Mouse (Mus musculus): ENCODE data around the gene Adamts2. TPM values are rescaled to one million over a fixed set of nuclear protein-coding genes. Genes with fewer than 3 reads are reported as not detected.

Gene Adamts2
- polyA plus RNA-seq, 1 experiment = 10.6 TPM

- no peak overlapping the region for H3K27ac ChIP-seq (ENCODE audit: insufficient read depth, low read length)
- no peaks in the 10 kb centered on the region for H3K4me1 ChIP-seq (ENCODE audit: control insufficient read depth, insufficient read depth, low read length)
- H3K4me3 ChIP-seq (ENCODE audit: insufficient read depth, low read length) = no peak overlapping the region
- no peak for TF ChIP-seq CTCF (IDR thresholded peaks at IDR 0.05; ENCODE audit: extremely low read depth, insufficient read depth, low read length)
Observed at GRCm38 (mm10) chr11:50638197-50638867, 36.4 kb downstream of the Adamts2 start.

DNA sequence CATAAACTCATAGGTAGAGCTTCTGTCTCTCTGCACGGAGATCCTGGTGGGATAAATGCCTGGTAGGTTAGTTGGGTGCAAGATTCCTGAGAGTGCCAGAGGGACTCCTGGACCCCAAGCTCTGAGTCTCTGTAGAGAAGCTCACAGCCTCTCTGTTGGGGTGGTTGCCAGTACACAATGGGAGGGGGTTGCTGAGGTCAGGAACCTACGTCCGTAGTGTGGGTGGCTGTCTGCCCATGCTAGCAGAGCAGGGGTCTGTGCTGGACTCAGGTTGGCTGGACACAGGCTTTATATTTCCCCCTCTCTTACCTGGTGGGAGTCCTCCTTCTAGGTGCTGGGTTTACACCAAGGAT is 37.0 kb downstream of the Adamts2 start:
- H3K4me1 ChIP-seq (ENCODE audit: control insufficient read depth, insufficient read depth, low read length) = no peaks in the 10 kb centered on the region
- H3K27ac ChIP-seq (ENCODE audit: insufficient read depth, low read length) = no peak overlapping the region
- H3K4me3 ChIP-seq (ENCODE audit: insufficient read depth, low read length) = no peak overlapping the region
- TF ChIP-seq POLR2A (IDR thresholded peaks at IDR 0.05; ENCODE audit: extremely low read depth, insufficient read depth, low read length) (no peak), CTCF (IDR thresholded peaks at IDR 0.05; ENCODE audit: extremely low read depth, insufficient read depth, low read length) (no peak)

DNA sequence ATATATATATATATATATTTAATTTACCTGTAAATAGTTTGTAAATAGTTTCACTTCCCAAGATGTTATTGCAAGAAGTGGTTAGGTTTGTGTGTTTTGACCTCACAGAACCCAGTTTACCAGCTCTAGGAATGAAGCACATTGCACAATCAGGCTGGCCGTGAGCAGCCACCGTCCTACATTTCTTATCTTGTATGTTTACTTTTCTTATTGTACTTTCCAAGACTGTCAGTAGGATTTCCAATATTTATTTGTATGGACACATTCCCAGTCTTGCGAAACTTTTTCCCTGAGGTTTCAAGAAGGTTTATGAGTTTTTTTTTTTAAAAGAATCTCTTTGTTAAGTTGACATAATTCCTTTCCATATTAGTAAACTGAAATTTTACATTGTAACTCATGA is 40.7 kb downstream of the Adamts2 start:
- Histone ChIP-seq H3K4me1 (ENCODE audit: control insufficient read depth, insufficient read depth, low read length) (no peaks in the 10 kb centered on the region), H3K4me3 (ENCODE audit: insufficient read depth, low read length) (no peak overlapping the region), H3K27ac (ENCODE audit: insufficient read depth, low read length) (no peak overlapping the region)
- TF ChIP-seq CTCF (IDR thresholded peaks at IDR 0.05; ENCODE audit: extremely low read depth, insufficient read depth, low read length) (no peak), POLR2A (IDR thresholded peaks at IDR 0.05; ENCODE audit: extremely low read depth, insufficient read depth, low read length) (no peak)

DNA sequence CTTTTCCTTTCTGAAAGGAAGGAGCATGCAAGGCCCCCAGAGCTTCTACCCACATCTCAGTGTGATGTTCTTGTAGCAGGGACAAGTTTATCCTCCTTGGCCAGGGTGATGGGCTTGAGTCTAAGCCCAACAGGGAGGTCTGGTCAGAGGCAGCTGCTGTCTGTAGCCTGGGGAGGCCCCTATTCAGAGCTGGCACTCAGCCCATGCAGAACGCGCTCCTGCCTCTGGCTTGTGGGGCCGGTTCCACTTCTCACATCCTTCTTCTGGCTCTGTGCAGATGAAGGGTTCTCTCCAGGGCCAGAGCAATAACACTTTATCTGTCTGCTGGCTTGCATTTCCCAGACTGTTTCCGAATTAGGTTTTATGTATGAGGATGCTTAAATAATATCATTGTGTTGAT is 44.3 kb downstream of the Adamts2 start:
- Histone ChIP-seq H3K4me3 (ENCODE audit: insufficient read depth, low read length) (no peak overlapping the region), H3K27ac (ENCODE audit: insufficient read depth, low read length) (no peak overlapping the region), H3K4me1 (ENCODE audit: control insufficient read depth, insufficient read depth, low read length) (no peaks in the 10 kb centered on the region)
- TF ChIP-seq POLR2A (IDR thresholded peaks at IDR 0.05; ENCODE audit: extremely low read depth, insufficient read depth, low read length) (no peak), CTCF (IDR thresholded peaks at IDR 0.05; ENCODE audit: extremely low read depth, insufficient read depth, low read length) (no peak)

GRCm38 (mm10) chr11:50648143-50648807 is 46.4 kb downstream of the Adamts2 start:
- Histone ChIP-seq H3K4me3 (ENCODE audit: insufficient read depth, low read length) (no peak overlapping the region), H3K27ac (ENCODE audit: insufficient read depth, low read length) (no peak overlapping the region), H3K4me1 (ENCODE audit: control insufficient read depth, insufficient read depth, low read length) (no peaks in the 10 kb centered on the region)
- no peak for TF ChIP-seq CTCF (IDR thresholded peaks at IDR 0.05; ENCODE audit: extremely low read depth, insufficient read depth, low read length)
- TF ChIP-seq POLR2A (IDR thresholded peaks at IDR 0.05; ENCODE audit: extremely low read depth, insufficient read depth, low read length) = no peak

- TF ChIP-seq CTCF (IDR thresholded peaks at IDR 0.05; ENCODE audit: extremely low read depth, insufficient read depth, low read length) (no peak), POLR2A (IDR thresholded peaks at IDR 0.05; ENCODE audit: extremely low read depth, insufficient read depth, low read length) (no peak)
- Histone ChIP-seq H3K4me1 (ENCODE audit: control insufficient read depth, insufficient read depth, low read length) (no peaks in the 10 kb centered on the region; the same call in 1 of the 2 replicates), H3K4me3 (ENCODE audit: insufficient read depth, low read length) (no peak overlapping the region), H3K27ac (ENCODE audit: insufficient read depth, low read length) (no peak overlapping the region)
Observed at GRCm38 (mm10) chr11:50650037-50650436, 48.2 kb downstream of the Adamts2 start.

DNA sequence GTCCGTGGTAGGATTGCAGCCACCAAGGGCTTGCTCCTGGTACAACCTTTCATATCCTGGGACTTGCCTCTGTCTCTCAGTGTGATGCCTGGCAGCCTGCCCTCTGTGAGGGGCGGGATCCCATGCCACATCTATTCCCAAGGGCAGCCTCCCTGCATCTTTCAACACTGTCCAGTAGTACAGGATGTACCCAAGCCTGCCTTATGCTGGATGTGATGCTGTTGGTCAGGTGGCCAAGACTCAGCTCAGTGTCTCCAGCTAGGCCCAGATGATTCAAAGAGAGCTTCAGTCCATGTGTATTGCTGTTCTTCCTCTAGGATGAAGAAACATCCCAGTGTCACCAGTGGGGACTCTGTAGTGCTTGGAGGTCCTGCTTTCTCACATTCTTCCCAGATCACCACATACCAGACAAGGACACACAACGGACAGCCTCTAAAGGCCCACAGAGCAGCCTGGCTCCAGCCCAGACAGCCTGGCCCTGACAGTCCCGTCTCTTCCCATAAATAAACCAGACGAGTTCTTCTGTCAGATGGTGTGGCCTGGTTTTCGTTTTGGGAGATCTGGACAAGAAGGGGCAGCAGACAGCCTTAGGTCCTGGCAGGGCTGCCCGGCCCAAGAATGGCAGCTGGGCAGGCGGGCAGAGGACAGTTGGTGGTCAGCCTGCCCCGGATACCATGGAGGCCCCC is 52.0 kb downstream of the Adamts2 start:
- Histone ChIP-seq H3K4me3 (ENCODE audit: insufficient read depth, low read length) (no peak overlapping the region), H3K27ac (ENCODE audit: insufficient read depth, low read length) (no peak overlapping the region), H3K4me1 (ENCODE audit: control insufficient read depth, insufficient read depth, low read length) (no peaks in the 10 kb centered on the region; the same call in 1 of the 2 replicates)
- TF ChIP-seq POLR2A (IDR thresholded peaks at IDR 0.05; ENCODE audit: extremely low read depth, insufficient read depth, low read length) (no peak), CTCF (IDR thresholded peaks at IDR 0.05; ENCODE audit: extremely low read depth, insufficient read depth, low read length) (no peak)

DNA sequence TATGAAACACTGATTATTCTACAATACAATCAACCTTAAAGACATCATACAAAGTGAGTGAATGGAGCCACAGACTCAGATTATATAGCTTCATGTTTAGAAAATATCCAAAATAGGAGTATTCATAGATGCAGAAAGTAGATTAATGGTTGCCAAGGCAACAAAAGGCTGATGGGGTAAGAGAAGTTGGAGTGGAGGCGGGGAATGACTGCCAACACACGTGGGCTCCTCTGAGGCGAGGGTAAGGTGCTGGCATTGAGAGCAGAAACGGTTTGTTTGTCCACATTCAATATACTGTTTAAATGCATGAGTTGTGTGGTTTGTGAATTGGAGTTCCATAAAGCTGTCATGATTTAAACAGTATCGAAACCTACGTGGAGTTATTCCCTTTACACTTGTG is 56.9 kb downstream of the Adamts2 start:
- H3K4me3 ChIP-seq (ENCODE audit: insufficient read depth, low read length) = no peak overlapping the region
- no peak for TF ChIP-seq POLR2A (IDR thresholded peaks at IDR 0.05; ENCODE audit: extremely low read depth, insufficient read depth, low read length)
- TF ChIP-seq CTCF (IDR thresholded peaks at IDR 0.05; ENCODE audit: extremely low read depth, insufficient read depth, low read length) = no peak
- H3K4me1 ChIP-seq (ENCODE audit: control insufficient read depth, insufficient read depth, low read length) = no peaks in the 10 kb centered on the region; the same call in 1 of the 2 replicates
- no peak overlapping the region for H3K27ac ChIP-seq (ENCODE audit: insufficient read depth, low read length)

GRCm38 (mm10) chr11:50662176-50662575 is 60.3 kb downstream of the Adamts2 start:
- TF ChIP-seq POLR2A (IDR thresholded peaks at IDR 0.05; ENCODE audit: extremely low read depth, insufficient read depth, low read length) = no peak
- TF ChIP-seq CTCF (IDR thresholded peaks at IDR 0.05; ENCODE audit: extremely low read depth, insufficient read depth, low read length) = no peak
- no peak overlapping the region for H3K27ac ChIP-seq (ENCODE audit: insufficient read depth, low read length)
- H3K4me3 ChIP-seq (ENCODE audit: insufficient read depth, low read length) = no peak overlapping the region
- no peaks in the 10 kb centered on the region; the same call in 1 of the 2 replicates for H3K4me1 ChIP-seq (ENCODE audit: control insufficient read depth, insufficient read depth, low read length)

GRCm38 (mm10) chr11:50664826-50665225 is 62.9 kb downstream of the Adamts2 start:
- no peak for TF ChIP-seq POLR2A (IDR thresholded peaks at IDR 0.05; ENCODE audit: extremely low read depth, insufficient read depth, low read length)
- TF ChIP-seq CTCF (IDR thresholded peaks at IDR 0.05; ENCODE audit: extremely low read depth, insufficient read depth, low read length) = no peak
- H3K4me3 ChIP-seq (ENCODE audit: insufficient read depth, low read length) = no peak overlapping the region
- no peaks in the 10 kb centered on the region for H3K4me1 ChIP-seq (ENCODE audit: control insufficient read depth, insufficient read depth, low read length)
- H3K27ac ChIP-seq (ENCODE audit: insufficient read depth, low read length) = no peak overlapping the region

Data from cortical plate, adult 2 months (tissue).